Mouse (Mus musculus): Measurements from ENCODE around the gene Zfand6. TPM values are rescaled to one million over a fixed set of nuclear protein-coding genes. Genes with fewer than 3 reads are reported as not detected.

Gene Zfand6
- polyA plus RNA-seq, 1 experiment from 2014 or later = 149 TPM

DNA sequence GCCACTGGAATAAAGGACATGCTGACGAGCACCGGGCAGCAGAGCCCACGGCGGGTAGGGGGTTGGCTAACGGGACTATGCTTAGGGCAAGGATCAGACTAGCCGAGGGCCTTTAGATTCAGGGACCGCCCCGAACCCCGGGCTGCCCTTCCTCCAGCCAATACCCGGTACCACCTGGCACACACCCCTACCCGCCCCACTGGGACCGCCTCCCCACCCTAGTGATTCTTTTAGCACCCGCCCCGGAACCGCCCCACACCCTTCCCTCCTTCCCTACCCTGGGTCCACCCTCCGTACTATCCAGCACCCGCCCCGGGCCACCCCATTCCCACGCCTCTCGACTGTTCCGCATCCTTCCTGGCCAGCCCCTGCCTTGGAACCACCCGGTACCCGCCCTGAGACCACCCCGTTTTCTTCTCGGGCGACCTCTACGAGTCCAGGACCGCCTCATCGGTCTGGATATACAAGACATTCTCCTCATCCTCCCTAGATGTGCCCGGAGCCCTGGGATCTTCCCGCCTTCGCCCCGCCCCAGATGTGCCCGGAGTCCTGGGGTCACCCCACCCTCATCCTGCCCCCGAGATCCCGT lies 84.0 kb downstream of the Zfand6 start:
- DNase-seq (ENCODE audit: low spot score) (peak; percentile 53), ATAC-seq (ENCODE audit: low read depth) (peak; percentile 79)
- Histone ChIP-seq H3K4me1 (ENCODE audit: control insufficient read depth, insufficient read depth, low read length) (peaks cover 9% of the 10 kb centered on the region; the same call in 1 of the 2 replicates), H3K9me3 (ENCODE audit: control insufficient read depth, low read length) (no peaks in the 10 kb centered on the region), H3K4me3 (ENCODE audit: low read depth, low read length) (peak overlapping the region; percentile 55), H3K27ac (replicated peaks; ENCODE audit: low read depth, low read length) (no peak overlapping the region), H3K9ac (ENCODE audit: low read depth, low read length) (peak overlapping the region; percentile 66), H3K36me3 (ENCODE audit: control insufficient read depth, insufficient read depth, low read length) (no peaks in the 10 kb centered on the region), H3K4me2 (ENCODE audit: low read depth, low read length) (peak overlapping the region; percentile 97), H3K27me3 (replicated peaks; ENCODE audit: control insufficient read depth, insufficient read depth, low read length) (no peaks in the 10 kb centered on the region; the same call in 1 of the 2 replicates)
- WGBS = 1% methylated on average over 31 of the region's 36 CpGs

DNA sequence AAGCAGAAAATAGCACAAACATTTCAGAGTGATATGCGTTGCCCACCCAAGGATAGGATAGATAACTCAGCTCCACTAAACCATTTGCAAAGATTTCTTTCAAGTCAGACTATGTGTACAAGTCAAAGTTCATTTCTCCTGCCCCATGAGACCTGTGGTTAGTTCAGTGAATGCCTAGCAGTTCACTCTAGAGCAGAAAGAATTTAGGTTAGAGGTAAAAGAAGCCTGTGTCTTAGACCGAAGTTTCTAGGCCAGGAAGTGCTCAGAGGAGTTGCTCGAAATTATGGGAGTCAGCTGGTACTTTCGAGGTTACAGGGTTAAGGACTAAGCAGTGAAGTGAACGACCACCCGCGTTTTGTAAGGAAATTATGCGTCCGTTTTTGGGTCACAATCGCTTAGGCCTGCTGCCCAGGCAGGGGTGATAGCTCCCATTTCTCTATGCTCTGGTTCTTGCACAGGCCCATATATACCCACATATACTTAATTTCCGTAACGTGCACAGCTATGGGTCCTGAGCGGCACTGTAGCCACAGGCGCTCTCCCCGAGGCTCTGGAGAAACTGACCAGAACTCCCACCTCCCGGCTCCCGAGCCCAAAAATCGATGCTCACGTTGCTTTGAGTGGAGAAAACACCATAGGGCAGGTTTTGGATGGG lies 84.6 kb downstream of the Zfand6 start:
- peak overlapping the region; percentile 97 for H3K4me2 ChIP-seq (ENCODE audit: low read depth, low read length)
- H3K9ac ChIP-seq (ENCODE audit: low read depth, low read length) = peak overlapping the region; percentile 66
- no peak overlapping the region for H3K27ac ChIP-seq (replicated peaks; ENCODE audit: low read depth, low read length)
- H3K4me3 ChIP-seq (ENCODE audit: low read depth, low read length) = peak overlapping the region; percentile 55
- WGBS = 6% methylated on average over 19 of the region's 19 CpGs
- no peak for ATAC-seq (ENCODE audit: low read depth)
- peaks cover 9% of the 10 kb centered on the region; the same call in 1 of the 2 replicates for H3K4me1 ChIP-seq (ENCODE audit: control insufficient read depth, insufficient read depth, low read length)
- peak; percentile 16 for DNase-seq (ENCODE audit: low spot score)
- H3K36me3 ChIP-seq (ENCODE audit: control insufficient read depth, insufficient read depth, low read length) = no peaks in the 10 kb centered on the region
- no peaks in the 10 kb centered on the region for H3K9me3 ChIP-seq (ENCODE audit: control insufficient read depth, low read length)
- H3K27me3 ChIP-seq (replicated peaks; ENCODE audit: control insufficient read depth, insufficient read depth, low read length) = no peaks in the 10 kb centered on the region; the same call in 1 of the 2 replicates

DNA sequence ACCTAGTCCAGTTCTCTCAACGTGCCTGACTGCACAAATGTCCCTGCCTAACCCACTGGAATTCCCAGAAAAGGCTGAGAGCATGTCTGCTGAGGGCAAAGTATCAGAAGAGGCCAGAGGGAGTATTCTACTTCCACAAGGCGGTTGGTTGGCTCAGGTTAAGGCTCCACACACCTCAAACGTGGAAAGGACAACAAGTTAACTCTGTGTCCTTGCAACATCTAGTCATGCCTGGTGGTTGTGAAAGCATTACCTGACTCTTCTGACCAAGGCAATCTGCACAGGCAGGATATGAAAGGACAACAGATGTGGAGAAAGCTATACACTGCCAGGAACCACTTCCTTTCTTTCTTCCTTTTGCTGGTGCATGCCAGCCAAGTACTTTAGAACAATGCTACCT lies 85.3 kb downstream of the Zfand6 start:
- 63% methylated on average over 3 of the region's 3 CpGs for WGBS
- Histone ChIP-seq H3K4me1 (ENCODE audit: control insufficient read depth, insufficient read depth, low read length) (peaks cover 9% of the 10 kb centered on the region; the same call in 1 of the 2 replicates), H3K9ac (ENCODE audit: low read depth, low read length) (no peak overlapping the region), H3K27ac (replicated peaks; ENCODE audit: low read depth, low read length) (no peak overlapping the region), H3K4me3 (ENCODE audit: low read depth, low read length) (no peak overlapping the region), H3K27me3 (replicated peaks; ENCODE audit: control insufficient read depth, insufficient read depth, low read length) (no peaks in the 10 kb centered on the region; the same call in 1 of the 2 replicates), H3K4me2 (ENCODE audit: low read depth, low read length) (peak overlapping the region; percentile 97; the same call in 1 of the 2 replicates), H3K36me3 (ENCODE audit: control insufficient read depth, insufficient read depth, low read length) (no peaks in the 10 kb centered on the region), H3K9me3 (ENCODE audit: control insufficient read depth, low read length) (no peaks in the 10 kb centered on the region)
- ATAC-seq (ENCODE audit: low read depth) (no peak), DNase-seq (ENCODE audit: low spot score) (no peak)

DNA sequence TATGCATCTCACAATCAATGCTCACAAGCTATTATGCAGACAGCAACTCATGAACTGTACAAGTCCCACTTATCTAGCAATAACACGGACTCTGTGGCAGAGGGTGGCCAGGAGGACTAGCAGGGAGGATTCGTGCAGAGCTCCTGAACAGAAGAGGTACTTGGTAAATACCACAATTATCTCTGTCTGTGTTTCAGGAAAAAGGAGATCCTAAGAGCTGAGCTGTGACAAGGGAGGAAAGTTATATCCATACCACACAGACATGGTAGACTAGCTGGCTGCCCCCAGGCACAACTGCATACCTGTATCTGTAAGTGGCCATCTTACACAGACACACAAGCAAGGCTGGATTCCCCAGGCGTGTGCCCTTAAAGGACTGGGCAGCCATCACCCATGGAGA lies 88.4 kb downstream of the Zfand6 start:
- Histone ChIP-seq H3K9me3 (ENCODE audit: control insufficient read depth, low read length) (no peaks in the 10 kb centered on the region), H3K9ac (ENCODE audit: low read depth, low read length) (no peak overlapping the region), H3K27me3 (replicated peaks; ENCODE audit: control insufficient read depth, insufficient read depth, low read length) (no peaks in the 10 kb centered on the region; the same call in 1 of the 2 replicates), H3K36me3 (ENCODE audit: control insufficient read depth, insufficient read depth, low read length) (no peaks in the 10 kb centered on the region), H3K4me3 (ENCODE audit: low read depth, low read length) (no peak overlapping the region), H3K4me2 (ENCODE audit: low read depth, low read length) (no peak overlapping the region), H3K4me1 (ENCODE audit: control insufficient read depth, insufficient read depth, low read length) (peaks cover 9% of the 10 kb centered on the region; the same call in 1 of the 2 replicates), H3K27ac (replicated peaks; ENCODE audit: low read depth, low read length) (no peak overlapping the region)
- DNase-seq (ENCODE audit: low spot score) (no peak), ATAC-seq (ENCODE audit: low read depth) (no peak)
- 84% methylated on average over 3 of the region's 3 CpGs for WGBS

DNA sequence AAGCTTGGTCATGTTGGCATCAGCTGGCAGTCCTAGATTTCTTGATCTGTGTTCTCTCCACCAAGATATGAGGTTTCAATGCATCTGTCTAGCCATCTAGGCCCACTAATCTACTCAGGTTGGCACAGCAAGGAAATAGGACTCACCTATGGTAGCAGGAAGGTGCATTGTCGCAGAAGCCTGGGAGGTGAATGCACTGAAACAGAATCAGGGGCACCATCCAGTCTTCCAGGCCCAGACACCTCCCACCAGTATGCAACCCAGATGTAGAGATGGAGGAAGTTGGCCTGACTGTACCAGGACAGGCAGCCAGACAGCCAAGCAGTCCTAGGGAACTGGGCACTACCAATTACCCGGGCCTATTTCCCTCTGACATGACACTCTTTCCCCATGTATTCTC lies 89.1 kb downstream of the Zfand6 start:
- no peak for DNase-seq (ENCODE audit: low spot score)

DNA sequence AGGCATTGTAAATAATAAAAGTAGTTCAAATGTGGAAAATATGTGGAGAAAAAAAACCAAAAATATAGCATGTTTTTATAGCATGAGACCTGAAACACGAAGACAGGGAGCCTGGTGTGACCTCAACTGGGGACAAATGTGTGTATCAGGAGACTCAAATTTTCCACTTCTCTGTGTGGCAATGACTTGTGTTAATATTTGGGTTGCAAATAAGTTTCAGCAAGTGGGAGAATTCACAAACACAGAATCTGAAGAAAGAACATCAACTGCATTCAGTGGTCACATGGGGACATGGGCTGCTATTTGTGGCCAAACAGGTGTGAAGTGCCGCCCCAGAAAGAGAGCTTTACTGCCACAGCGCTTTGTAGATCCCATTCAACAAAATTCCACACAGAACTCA lies 93.1 kb downstream of the Zfand6 start:
- Histone ChIP-seq H3K27me3 (replicated peaks; ENCODE audit: control insufficient read depth, insufficient read depth, low read length) (no peaks in the 10 kb centered on the region), H3K4me1 (ENCODE audit: control insufficient read depth, insufficient read depth, low read length) (no peaks in the 10 kb centered on the region), H3K4me2 (ENCODE audit: low read depth, low read length) (no peak overlapping the region), H3K9me3 (ENCODE audit: control insufficient read depth, low read length) (no peaks in the 10 kb centered on the region), H3K9ac (ENCODE audit: low read depth, low read length) (no peak overlapping the region), H3K36me3 (ENCODE audit: control insufficient read depth, insufficient read depth, low read length) (no peaks in the 10 kb centered on the region), H3K4me3 (ENCODE audit: low read depth, low read length) (no peak overlapping the region), H3K27ac (replicated peaks; ENCODE audit: low read depth, low read length) (no peak overlapping the region)
- ATAC-seq (ENCODE audit: low read depth) = no peak
- WGBS = 69% methylated on average over 3 of the region's 3 CpGs
- no peak for DNase-seq (ENCODE audit: low spot score)

More for the DNA sequence above, 89.1 kb downstream of the Zfand6 start:
- no peak overlapping the region for H3K9ac ChIP-seq (ENCODE audit: low read depth, low read length)
- 100% methylated on average over 2 of the region's 2 CpGs for WGBS
- no peaks in the 10 kb centered on the region for H3K9me3 ChIP-seq (ENCODE audit: control insufficient read depth, low read length)
- H3K4me2 ChIP-seq (ENCODE audit: low read depth, low read length) = no peak overlapping the region
- no peaks in the 10 kb centered on the region; the same call in 1 of the 2 replicates for H3K27me3 ChIP-seq (replicated peaks; ENCODE audit: control insufficient read depth, insufficient read depth, low read length)
- no peak overlapping the region for H3K4me3 ChIP-seq (ENCODE audit: low read depth, low read length)
- peaks cover 9% of the 10 kb centered on the region; the same call in 1 of the 2 replicates for H3K4me1 ChIP-seq (ENCODE audit: control insufficient read depth, insufficient read depth, low read length)
- H3K27ac ChIP-seq (replicated peaks; ENCODE audit: low read depth, low read length) = no peak overlapping the region
- ATAC-seq (ENCODE audit: low read depth) = no peak
- no peaks in the 10 kb centered on the region for H3K36me3 ChIP-seq (ENCODE audit: control insufficient read depth, insufficient read depth, low read length)

DNA sequence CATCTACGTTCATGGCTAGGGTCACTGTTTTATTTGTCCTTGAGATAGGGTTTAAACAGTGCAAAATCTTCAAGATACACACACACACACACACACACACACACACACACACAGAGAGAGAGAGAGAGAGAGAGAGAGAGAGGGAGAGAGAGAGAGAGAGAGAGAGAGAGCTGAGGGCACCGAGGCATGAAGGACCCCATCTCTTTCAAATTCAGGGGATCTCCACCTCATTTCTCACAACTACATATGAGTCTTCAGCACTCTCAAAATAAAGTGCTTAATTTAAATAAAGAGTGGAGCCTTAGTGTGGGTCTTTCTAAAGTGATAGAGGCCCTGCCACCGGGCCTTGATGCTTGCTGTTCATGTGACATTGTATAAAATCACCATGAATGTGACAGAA lies 93.8 kb downstream of the Zfand6 start:
- Histone ChIP-seq H3K9me3 (ENCODE audit: control insufficient read depth, low read length) (no peaks in the 10 kb centered on the region), H3K4me3 (ENCODE audit: low read depth, low read length) (no peak overlapping the region), H3K9ac (ENCODE audit: low read depth, low read length) (no peak overlapping the region), H3K4me1 (ENCODE audit: control insufficient read depth, insufficient read depth, low read length) (no peaks in the 10 kb centered on the region), H3K4me2 (ENCODE audit: low read depth, low read length) (no peak overlapping the region), H3K27ac (replicated peaks; ENCODE audit: low read depth, low read length) (no peak overlapping the region), H3K36me3 (ENCODE audit: control insufficient read depth, insufficient read depth, low read length) (no peaks in the 10 kb centered on the region), H3K27me3 (replicated peaks; ENCODE audit: control insufficient read depth, insufficient read depth, low read length) (no peaks in the 10 kb centered on the region)
- DNase-seq (ENCODE audit: low spot score) (no peak), ATAC-seq (ENCODE audit: low read depth) (no peak)
- 96% methylated on average over 3 of the region's 3 CpGs for WGBS

DNA sequence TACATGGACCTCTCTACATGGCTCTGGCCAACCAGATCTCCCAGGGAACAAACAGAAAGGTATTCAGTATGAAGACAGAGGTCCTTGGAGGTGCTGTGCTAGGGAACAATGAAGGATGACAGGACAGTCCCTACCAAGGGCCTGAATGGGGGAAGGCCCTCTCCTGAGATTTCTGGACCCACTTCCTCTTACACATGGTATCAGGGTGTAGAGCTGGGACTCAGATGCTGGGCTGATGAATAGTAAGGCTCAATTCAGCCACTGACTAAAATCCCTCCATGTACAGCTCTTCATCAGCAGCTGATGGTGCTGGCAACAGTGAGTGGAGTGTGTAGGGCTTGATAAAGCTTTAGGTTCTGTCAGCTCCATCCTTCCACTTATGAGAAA lies 94.8 kb downstream of the Zfand6 start:
- Histone ChIP-seq H3K4me3 (ENCODE audit: low read depth, low read length) (no peak overlapping the region), H3K9ac (ENCODE audit: low read depth, low read length) (no peak overlapping the region)
- ATAC-seq (ENCODE audit: low read depth) = no peak

More for the DNA sequence above, 94.8 kb downstream of the Zfand6 start:
- H3K9me3 ChIP-seq (ENCODE audit: control insufficient read depth, low read length) = no peaks in the 10 kb centered on the region
- H3K4me2 ChIP-seq (ENCODE audit: low read depth, low read length) = peak overlapping the region; percentile 30; the same call in 1 of the 2 replicates
- no peak for DNase-seq (ENCODE audit: low spot score)
- H3K27me3 ChIP-seq (replicated peaks; ENCODE audit: control insufficient read depth, insufficient read depth, low read length) = no peaks in the 10 kb centered on the region
- no peaks in the 10 kb centered on the region for H3K4me1 ChIP-seq (ENCODE audit: control insufficient read depth, insufficient read depth, low read length)
- no peaks in the 10 kb centered on the region for H3K36me3 ChIP-seq (ENCODE audit: control insufficient read depth, insufficient read depth, low read length)
- H3K27ac ChIP-seq (replicated peaks; ENCODE audit: low read depth, low read length) = no peak overlapping the region
